Mouse (Mus musculus) lung, postnatal 0 days (tissue): ENCODE measurements at regions not wholly inside any gene's neighbourhood (a gene's known extent, or its start where the extent isn't known, plus 50 kb on each side); places are given as distances from the start of the nearest gene placed in this dataset.

Experiments used
- CTCF ChIP-seq: IDR thresholded peaks from 2 replicates; pipeline ENCODE4 v1.5.1; 2016; ENCODE audit warnings: antibody characterized with exemption, mild to moderate bottlenecking
- EP300 ChIP-seq: IDR thresholded peaks from 2 replicates; pipeline ENCODE4 v1.6.1; 2016; ENCODE audit warnings: antibody characterized with exemption, mild to moderate bottlenecking, control low read depth

DNA sequence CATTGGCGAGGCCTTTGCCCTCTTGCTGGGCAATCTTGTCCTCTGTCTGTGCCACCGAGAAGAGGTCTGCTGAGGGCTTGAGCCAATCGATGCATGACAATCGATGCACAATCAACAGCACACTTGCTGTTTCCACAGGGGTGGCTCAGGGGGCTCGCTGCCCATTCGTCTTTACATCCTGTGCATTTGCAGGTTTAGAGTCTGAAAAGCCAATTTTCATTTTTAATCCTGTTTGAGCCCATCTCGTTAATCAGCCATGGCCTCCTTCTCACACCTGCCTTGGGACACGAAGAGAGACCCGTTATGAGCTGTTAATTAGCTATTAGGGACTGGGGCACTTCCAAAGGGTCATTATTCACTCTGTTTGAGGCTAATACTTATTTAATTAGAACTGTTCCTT, 86.4 kb upstream of the Rasgrp1 start:
- TF ChIP-seq CTCF (no peak), EP300 (no peak)
